ENCODE assay signal across 18 mouse cellular contexts in genomic region chr8:111570432-111570831, GRCm38 (mm10). TPM values are rescaled to one million over a fixed set of nuclear protein-coding genes. Genes with fewer than 3 reads are reported as not detected.
A peak's percentile ranks its signal among the peaks of the same experiment; 100 is the strongest.
DNase-seq lines count a peak whose midpoint lies in the region; ATAC-seq and TF ChIP-seq lines count a peak whose summit lies in the region.
"Had no signal": no experiment of that assay in that cellular context is flagged by ENCODE, and none has a peak within 500 bp of the region (broad histone marks: within the 10 kb centered on the region; RNA-seq: fewer than 3 reads in every experiment).

No protein-coding gene starts in this region.

- no peak for ATAC-seq in embryonic facial prominence, embryonic 15.5 days (ENCODE audit: insufficient number of reproducible peaks, low FRiP score, low TSS enrichment, low read depth)
- no peak for ATAC-seq in erythroid progenitor cell, adult 5-6 weeks (replicated peaks; ENCODE audit: low FRiP score, poor library complexity, severe bottlenecking)
- ATAC-seq: midbrain, embryonic 13.5 days had no signal

- H3K4me3 ChIP-seq in embryonic facial prominence, embryonic 15.5 days (replicated peaks), result no peak overlapping the region
- no peak overlapping the region for H3K4me3 ChIP-seq in embryonic facial prominence, embryonic 10.5 days
- no peak overlapping the region for H3K4me3 ChIP-seq in spleen, adult 2 months (ENCODE audit: extremely low read depth, insufficient read depth, insufficient read length)
- no peak overlapping the region for H3K4me3 ChIP-seq in brown adipose tissue, adult 24 weeks (ENCODE audit: insufficient read depth, low read depth, low read length)
- H3K4me3 ChIP-seq: hindbrain, embryonic 12.5 days; midbrain, embryonic 13.5 days; neural tube, embryonic 13.5 days; stomach, embryonic 15.5 days had no signal

- WGBS in embryonic facial prominence, embryonic 15.5 days, result 58% methylated on average over 2 of the region's 2 CpGs
- 66% methylated on average over 2 of the region's 2 CpGs for WGBS in embryonic facial prominence, embryonic 10.5 days
- WGBS in spleen, adult 2 months, result 44% methylated on average over 2 of the region's 2 CpGs

- no peak for TF ChIP-seq POLR2A in spleen, adult 2 months (IDR thresholded peaks at IDR 0.05; ENCODE audit: low read depth, low read length)

- H3K9me3 ChIP-seq in embryonic facial prominence, embryonic 15.5 days (replicated peaks), result no peaks in the 10 kb centered on the region
- no peaks in the 10 kb centered on the region for H3K9me3 ChIP-seq in embryonic facial prominence, embryonic 10.5 days
- H3K9me3 ChIP-seq: hindbrain, embryonic 12.5 days; midbrain, embryonic 13.5 days; neural tube, embryonic 13.5 days; stomach, embryonic 15.5 days had no signal

- TF ChIP-seq CTCF in spleen, adult 2 months (IDR thresholded peaks at IDR 0.05; ENCODE audit: extremely low read depth, insufficient read depth, insufficient read length, insufficient replicate concordance), result no peak

- no peak overlapping the region for H3K4me2 ChIP-seq in embryonic facial prominence, embryonic 15.5 days (replicated peaks)
- H3K4me2 ChIP-seq: hindbrain, embryonic 12.5 days; lung, embryonic 14.5 days; midbrain, embryonic 13.5 days; neural tube, embryonic 13.5 days; stomach, embryonic 15.5 days had no signal

- H3K27me3 ChIP-seq in embryonic facial prominence, embryonic 15.5 days, result no peaks in the 10 kb centered on the region
- H3K27me3 ChIP-seq in embryonic facial prominence, embryonic 10.5 days (replicated peaks; ENCODE audit: low read depth, poor library complexity, severe bottlenecking), result no peaks in the 10 kb centered on the region
- H3K27me3 ChIP-seq in spleen, adult 2 months (ENCODE audit: control insufficient read depth, insufficient read depth, low read length), result no peaks in the 10 kb centered on the region
- H3K27me3 ChIP-seq: hindbrain, embryonic 12.5 days; midbrain, embryonic 13.5 days; neural tube, embryonic 13.5 days; stomach, embryonic 15.5 days had no signal

- no peak for DNase-seq in embryonic facial prominence, embryonic 10.5 days (ENCODE audit: low spot score)
- no peak for DNase-seq in spleen, adult 2 months (ENCODE audit: low read depth in 1 of 2, low spot score in 2 of 2)
- DNase-seq in spleen, postnatal 4 days (ENCODE audit: low spot score in 2 of 2), result no peak
- peak; percentile 43 for DNase-seq in thymus, postnatal 4 days
- DNase-seq in gastrocnemius, adult 8-10 months (ENCODE audit: low spot score in 2 of 2), result no peak
- DNase-seq: adrenal gland, postnatal 25 days; heart, adult 11 months; kidney, adult 2 months; kidney, postnatal 36 days; lung, embryonic 14.5 days had no signal

- H3K36me3 ChIP-seq in embryonic facial prominence, embryonic 15.5 days, result no peaks in the 10 kb centered on the region
- peaks cover 20% of the 10 kb centered on the region; the same call in 1 of the 2 replicates for H3K36me3 ChIP-seq in embryonic facial prominence, embryonic 10.5 days (replicated peaks)
- H3K36me3 ChIP-seq in spleen, adult 2 months (ENCODE audit: control insufficient read depth, insufficient read depth, low read length), result no peaks in the 10 kb centered on the region
- H3K36me3 ChIP-seq: hindbrain, embryonic 12.5 days; midbrain, embryonic 13.5 days; neural tube, embryonic 13.5 days; stomach, embryonic 15.5 days had no signal

- H3K27ac ChIP-seq in embryonic facial prominence, embryonic 15.5 days (replicated peaks), result 0 out of 2 replicates have a peak overlapping the region, but pooled peaks have one; percentile 17
- H3K27ac ChIP-seq in embryonic facial prominence, embryonic 10.5 days (replicated peaks), result no peak overlapping the region
- H3K27ac ChIP-seq in spleen, adult 2 months (ENCODE audit: insufficient read depth, low read length), result peak overlapping the region; percentile 14; the same call in 1 of the 2 replicates
- peak overlapping the region; percentile 8; the same call in 1 of the 2 replicates for H3K27ac ChIP-seq in brown adipose tissue, adult 24 weeks (replicated peaks; ENCODE audit: low read depth, low read length)
- H3K27ac ChIP-seq: hindbrain, embryonic 12.5 days; macrophage; midbrain, embryonic 13.5 days; neural tube, embryonic 13.5 days; stomach, embryonic 15.5 days had no signal

- no peak overlapping the region for H3K9ac ChIP-seq in embryonic facial prominence, embryonic 15.5 days
- H3K9ac ChIP-seq: hindbrain, embryonic 12.5 days; lung, embryonic 14.5 days; midbrain, embryonic 13.5 days; neural tube, embryonic 13.5 days; stomach, embryonic 15.5 days had no signal

- peaks cover 32% of the 10 kb centered on the region for H3K4me1 ChIP-seq in embryonic facial prominence, embryonic 15.5 days
- H3K4me1 ChIP-seq in embryonic facial prominence, embryonic 10.5 days, result peaks cover 55% of the 10 kb centered on the region
- peaks cover 23% of the 10 kb centered on the region for H3K4me1 ChIP-seq in spleen, adult 2 months (ENCODE audit: control insufficient read depth, insufficient read depth, insufficient read length)
- peaks cover 20% of the 10 kb centered on the region for H3K4me1 ChIP-seq in brown adipose tissue, adult 24 weeks (ENCODE audit: control insufficient read depth, insufficient read depth, insufficient read length, low read length)

RNA-seq across cellular contexts. Expression of gene Znrf1, which starts 34.5 kb away (rescaled TPM):
- 41.1 and 42.7 TPM in 2 replicates for polyA plus RNA-seq in embryonic facial prominence, embryonic 15.5 days (2015; fragmentation: Nextera tagmentation; extraction: Ambion mirVana)
- polyA plus RNA-seq in embryonic facial prominence, embryonic 10.5 days (2016; fragmentation: Nextera tagmentation; extraction: Ambion mirVana), result 32.0 and 36.3 TPM in 2 replicates
- 62.9 and 73.2 TPM in 2 replicates for polyA plus RNA-seq in spleen, adult 2 months (2012; rRNA removed)
- polyA plus RNA-seq in brown adipose tissue, adult 24 weeks (2012; ENCODE audit: insufficient read depth, insufficient read length, missing spikeins), result 17.6 and 24.9 TPM in 2 replicates
- 10 to 100 TPM; 67.2 to 71.6 (median 70.7) TPM for total RNA-seq in gastrocnemius, adult 8-10 months (2022)
- total RNA-seq in erythroid progenitor cell, adult 5-6 weeks (2015; ENCODE audit: low replicate concordance), result 7.9 and 19.7 TPM in 2 replicates
- 4.8 and 13.7 TPM in 2 replicates for total RNA-seq in erythroid progenitor cell, adult 5-6 weeks (2017; ENCODE audit: low replicate concordance)

RNA-seq across cellular contexts. Expression of gene Wdr59, which starts 48.5 kb away (rescaled TPM):
- polyA plus RNA-seq in embryonic facial prominence, embryonic 15.5 days (2015; fragmentation: Nextera tagmentation; extraction: Ambion mirVana), result 6.8 and 7.0 TPM in 2 replicates
- 5.4 and 6.6 TPM in 2 replicates for polyA plus RNA-seq in embryonic facial prominence, embryonic 10.5 days (2016; fragmentation: Nextera tagmentation; extraction: Ambion mirVana)
- polyA plus RNA-seq in spleen, adult 2 months (2012; rRNA removed), result 4.6 and 5.0 TPM in 2 replicates
- polyA plus RNA-seq in brown adipose tissue, adult 24 weeks (2012; ENCODE audit: insufficient read depth, insufficient read length, missing spikeins), result 4.5 and 4.6 TPM in 2 replicates
- 1 to 10 TPM; 7.9 to 9.0 (median 8.6) TPM for total RNA-seq in gastrocnemius, adult 8-10 months (2022)
- total RNA-seq in erythroid progenitor cell, adult 5-6 weeks (2015; ENCODE audit: low replicate concordance), result 1.4 and 2.5 TPM in 2 replicates
- total RNA-seq in erythroid progenitor cell, adult 5-6 weeks (2017; ENCODE audit: low replicate concordance), result 0.98 and 1.3 TPM in 2 replicates

RNA-seq across cellular contexts. Expression of gene Ldhd, which starts 59.7 kb away (rescaled TPM):
- 0.68 and 0.99 TPM in 2 replicates for polyA plus RNA-seq in embryonic facial prominence, embryonic 15.5 days (2015; fragmentation: Nextera tagmentation; extraction: Ambion mirVana)
- polyA plus RNA-seq in embryonic facial prominence, embryonic 10.5 days (2016; fragmentation: Nextera tagmentation; extraction: Ambion mirVana), result 0.23 and 0.25 TPM in 2 replicates
- 1.2 and 1.8 TPM in 2 replicates for polyA plus RNA-seq in spleen, adult 2 months (2012; rRNA removed)
- 84.9 and 93.8 TPM in 2 replicates for polyA plus RNA-seq in brown adipose tissue, adult 24 weeks (2012; ENCODE audit: insufficient read depth, insufficient read length, missing spikeins)
- total RNA-seq in gastrocnemius, adult 8-10 months (2022), result 10 to 100 TPM; 28.8 to 37.2 (median 31.5) TPM
- total RNA-seq in erythroid progenitor cell, adult 5-6 weeks (2015; ENCODE audit: low replicate concordance), result not detected in 2 replicates
- total RNA-seq in erythroid progenitor cell, adult 5-6 weeks (2017; ENCODE audit: low replicate concordance), result 0.15 TPM in 1 of 2 replicates, not detected in the other

Comparison
In these comparisons a context has a peak if more than half of its experiments do, and no peak if none do; other contexts are left out.
1. RNA of gene Ldhd, which starts 59.7 kb away (polyA plus RNA-seq): 84.9 to 93.8 TPM in brown adipose tissue, adult 24 weeks; 1.2 to 1.8 TPM in spleen, adult 2 months, 0.68 to 0.99 TPM in embryonic facial prominence, embryonic 15.5 days and 0.23 to 0.25 TPM in embryonic facial prominence, embryonic 10.5 days; every median in the first group is over 10 times any median in the second.